Mouse (Mus musculus) layer of hippocampus, adult 9-10 months (tissue): ENCODE results near the gene Dclk1.

Experiments used
- DNase-seq: peaks from one replicate; pipeline ENCODE4 v3.0.0; 2022; ENCODE audit warnings: low spot score

Dclk1 gene

GRCm38 (mm10) chr3:55587972-55588946 lies 346.1 kb downstream of the Dclk1 start:
- DNase-seq: no peak
